Mouse (Mus musculus) limb, embryonic 14.5 days (tissue): ENCODE measurements around the gene Hnrnph1. TPM values are rescaled to one million over a fixed set of nuclear protein-coding genes. Genes with fewer than 3 reads are reported as not detected.
A peak's percentile ranks its signal among the peaks of the same experiment; 100 is the strongest.

Experiments used
- ATAC-seq: fragments of 200-750 bp; cut with Nextera tagmentation; 2 replicates; pipeline ENCODE4 v1.8.0; 2017; ENCODE audit warnings: low read depth, moderate number of reproducible peaks, moderate TSS enrichment; ENCODE audit not compliant: low FRiP score
- DNase-seq: peaks from one replicate; pipeline ENCODE4 v3.0.0-alpha.2; 2015; ENCODE audit warnings: low spot score
- H3K27ac ChIP-seq: fragments of 300-500 bp; sonication (generic); replicated peaks from 2 replicates; pipeline ENCODE4 v1.5.1; 2014; ENCODE audit warnings: low read depth, mild to moderate bottlenecking, low read length, moderate library complexity, mixed read lengths
- H3K27me3 ChIP-seq: fragments of 300-500 bp; sonication (generic); 2 replicates; pipeline ENCODE4 v1.6.1; 2014; ENCODE audit warnings: low read length, mixed read lengths; ENCODE audit not compliant: control insufficient read depth, insufficient read depth
- H3K36me3 ChIP-seq: fragments of 300-500 bp; sonication (generic); 2 replicates; pipeline ENCODE4 v1.6.1; 2014; ENCODE audit warnings: mild to moderate bottlenecking, low read length, moderate library complexity, mixed read lengths; ENCODE audit not compliant: control insufficient read depth, insufficient read depth
- H3K4me1 ChIP-seq: fragments of 300-500 bp; sonication (generic); 2 replicates; pipeline ENCODE4 v1.6.1; 2014; ENCODE audit warnings: antibody characterized with exemption, low read length, mixed read lengths; ENCODE audit not compliant: control insufficient read depth, insufficient read depth
- H3K4me2 ChIP-seq: fragments of 300-500 bp; sonication (generic); replicated peaks from 2 replicates; pipeline ENCODE4 v1.6.1; 2014; ENCODE audit warnings: low read depth, mild to moderate bottlenecking, low read length, moderate library complexity; ENCODE audit not compliant: severe bottlenecking
- H3K4me3 ChIP-seq: fragments of 300-500 bp; sonication (generic); replicated peaks from 2 replicates; pipeline ENCODE4 v1.5.1; 2014; ENCODE audit warnings: low read length
- H3K9ac ChIP-seq: fragments of 300-500 bp; sonication (generic); 2 replicates; pipeline ENCODE4 v1.6.1; 2014; ENCODE audit warnings: mild to moderate bottlenecking, low read depth, low read length, moderate library complexity; ENCODE audit not compliant: severe bottlenecking
- H3K9me3 ChIP-seq: fragments of 300-500 bp; sonication (generic); 2 replicates; pipeline ENCODE4 v1.6.1; 2016; ENCODE audit warnings: low read length; ENCODE audit not compliant: control insufficient read depth
- POLR2A ChIP-seq: fragments of 200-500 bp; IDR thresholded peaks from 2 replicates; pipeline ENCODE4 v1.8.0; 2012; ENCODE audit warnings: inconsistent platforms, mild to moderate bottlenecking, moderate library complexity, borderline replicate concordance; ENCODE audit not compliant: insufficient read depth, insufficient read length; ENCODE audit errors: extremely low read depth
- WGBS: fragments of 180-500 bp; shearing (Covaris S2); extraction: QIAGEN DNeasy Blood & Tissue Kit; methylation state at CpG from one replicate; pipeline ENCODE4 v1.1.7; 2014; 5-methylcytosine and 5-hydroxymethylcytosine counted together
- polyA plus RNA-seq, 2 experiments: library from polyadenylated mRNA; depleted of rRNA in 1 of 2; stranded (reverse) in 1 of 2; unstranded in 1 of 2; fragments of >200 nt; fragmentation: Nextera tagmentation in 1 of 2; extraction: Ambion mirVana in 1 of 2; gene quantifications; 2 replicates each; pipeline versions ENCODE4 v1.2.1 to v1.2.3; 2012 to 2014

The Hnrnph1 gene
- polyA plus RNA-seq, 2 experiments, result 453 to 769 TPM

- Histone ChIP-seq H3K27me3 (no peaks in the 10 kb centered on the region), H3K4me1 (peaks cover 20% of the 10 kb centered on the region), H3K9ac (peak overlapping the region; percentile 97), H3K9me3 (no peaks in the 10 kb centered on the region), H3K4me2 (peak overlapping the region; percentile 86), H3K36me3 (peaks cover 37% of the 10 kb centered on the region), H3K4me3 (peak overlapping the region; percentile 63), H3K27ac (peak overlapping the region; percentile 99)
- peak; percentile 84 for DNase-seq
- WGBS, result under 1% methylated on average over 65 of the region's 71 CpGs
- ATAC-seq, result peak; percentile 76
- TF ChIP-seq POLR2A, result no peak
Measured at GRCm38 (mm10) chr11:50377892-50378684, 1.3 kb downstream of the Hnrnph1 start.

GRCm38 (mm10) chr11:50379023-50379752 is 2.4 kb downstream of the Hnrnph1 start:
- Histone ChIP-seq H3K4me3 (peak overlapping the region; percentile 63), H3K9ac (peak overlapping the region; percentile 97), H3K4me1 (peaks cover 20% of the 10 kb centered on the region), H3K27ac (no peak overlapping the region), H3K4me2 (peak overlapping the region; percentile 86), H3K36me3 (peaks cover 43% of the 10 kb centered on the region), H3K27me3 (no peaks in the 10 kb centered on the region), H3K9me3 (no peaks in the 10 kb centered on the region)
- TF ChIP-seq POLR2A, result no peak
- WGBS, result 58% methylated on average over 12 of the region's 12 CpGs
- ATAC-seq (no peak), DNase-seq (no peak)

- no peak for TF ChIP-seq POLR2A
Measured at GRCm38 (mm10) chr11:50381311-50381710, 4.5 kb downstream of the Hnrnph1 start.

GRCm38 (mm10) chr11:50387167-50387679 is 10.4 kb downstream of the Hnrnph1 start:
- WGBS, result 65% methylated on average over 3 of the region's 3 CpGs
- TF ChIP-seq POLR2A, result no peak
- no peak for ATAC-seq

More at GRCm38 (mm10) chr11:50381311-50381710, 4.5 kb downstream of the Hnrnph1 start:
- WGBS, result 31% methylated on average over 4 of the region's 4 CpGs
- peak overlapping the region; percentile 12; the same call in 1 of the 2 replicates for H3K4me3 ChIP-seq
- DNase-seq, result no peak
- H3K9ac ChIP-seq, result no peak overlapping the region
- H3K9me3 ChIP-seq, result no peaks in the 10 kb centered on the region
- no peaks in the 10 kb centered on the region for H3K27me3 ChIP-seq
- no peak overlapping the region for H3K27ac ChIP-seq
- H3K4me1 ChIP-seq, result peaks cover 16% of the 10 kb centered on the region
- peak overlapping the region; percentile 41 for H3K4me2 ChIP-seq
- no peak for ATAC-seq
- H3K36me3 ChIP-seq, result peaks cover 59% of the 10 kb centered on the region

GRCm38 (mm10) chr11:50387697-50388096 is 10.9 kb downstream of the Hnrnph1 start:
- Histone ChIP-seq H3K27ac (no peak overlapping the region), H3K4me1 (no peaks in the 10 kb centered on the region), H3K27me3 (no peaks in the 10 kb centered on the region), H3K4me3 (no peak overlapping the region), H3K4me2 (no peak overlapping the region), H3K9me3 (no peaks in the 10 kb centered on the region), H3K9ac (no peak overlapping the region), H3K36me3 (peaks cover 76% of the 10 kb centered on the region)
- DNase-seq (no peak), ATAC-seq (peak; percentile 23; the same call in 1 of the 2 replicates)
- WGBS, result 83% methylated on average over 4 of the region's 4 CpGs
- TF ChIP-seq POLR2A, result no peak

More at GRCm38 (mm10) chr11:50387167-50387679, 10.4 kb downstream of the Hnrnph1 start:
- Histone ChIP-seq H3K4me3 (no peak overlapping the region), H3K27me3 (no peaks in the 10 kb centered on the region), H3K4me2 (no peak overlapping the region), H3K9ac (no peak overlapping the region), H3K27ac (no peak overlapping the region), H3K9me3 (no peaks in the 10 kb centered on the region), H3K4me1 (no peaks in the 10 kb centered on the region), H3K36me3 (peaks cover 76% of the 10 kb centered on the region)
- no peak for DNase-seq
